Mouse (Mus musculus) macrophage (primary cell): ENCODE results near the gene Tfap2a. TPM values are rescaled to one million over a fixed set of nuclear protein-coding genes. Genes with fewer than 3 reads are reported as not detected.

Experiments used
- polyA plus RNA-seq: library from polyadenylated mRNA; stranded (reverse); fragments of 250-400 nt; gene quantifications from 3 replicates; pipeline ENCODE4 v1.2.4, GENCODE M21; 2018; ENCODE audit warnings: inconsistent platforms

Gene Tfap2a
- polyA plus RNA-seq, 1 experiment from 2014 or later, result 0.10 TPM

Other genes with a start within 250 kb of the Tfap2a start
- 0.42 to 0.68 TPM (median 0.46 TPM) in 3 replicates for gene Gcnt2, start 121.4 kb upstream of the Tfap2a start, polyA plus RNA-seq